Mouse (Mus musculus) G1E (cell line): Measurements from ENCODE around the gene Klk1b4. TPM values are rescaled to one million over a fixed set of nuclear protein-coding genes. Genes with fewer than 3 reads are reported as not detected.
"Not testable (repeated sequence)": the region's sequence is repeated elsewhere in the genome, so short reads cannot be mapped to it uniquely, and the experiment has no call there.

Experiments
- ATAC-seq: 2 replicates; pipeline ENCODE4 v1.8.0; 2016; ENCODE audit warnings: mild to moderate bottlenecking; ENCODE audit not compliant: insufficient number of reproducible peaks, poor library complexity, low FRiP score, severe bottlenecking; ENCODE audit errors: extremely low read depth
- DNase-seq: peaks from one replicate; pipeline ENCODE4 v3.0.0; 2012; ENCODE audit warnings: low spot score
- H3K27me3 ChIP-seq: 2 replicates; pipeline ENCODE4 v1.6.1; 2012; ENCODE audit warnings: mild to moderate bottlenecking, low read length, inconsistent platforms; ENCODE audit not compliant: insufficient read depth
- H3K36me3 ChIP-seq: replicated peaks from 2 replicates; pipeline ENCODE3; 2012; ENCODE audit warnings: mild to moderate bottlenecking, inconsistent platforms
- H3K4me1 ChIP-seq: 2 replicates; pipeline ENCODE4 v1.6.1; 2012; ENCODE audit warnings: low read depth, low read length, inconsistent platforms, mixed read lengths; ENCODE audit not compliant: insufficient read depth
- H3K4me3 ChIP-seq: 2 replicates; pipeline ENCODE4 v1.5.1; 2012; ENCODE audit warnings: low read depth, mild to moderate bottlenecking, inconsistent platforms, low read length, moderate library complexity, mixed read lengths
- H3K9me3 ChIP-seq: replicated peaks from 2 replicates; pipeline ENCODE4 v1.6.1; 2012; ENCODE audit warnings: inconsistent platforms
- CTCF ChIP-seq: IDR thresholded peaks from 2 replicates; pipeline ENCODE4 v1.5.1; 2012; ENCODE audit warnings: low read depth, low read length, inconsistent platforms, mixed read lengths
- GATA1 ChIP-seq: IDR thresholded peaks from 2 replicates; pipeline ENCODE4 v1.6.1; 2012; ENCODE audit warnings: borderline replicate concordance, low read length, inconsistent platforms, mixed read lengths
- GATA2 ChIP-seq: IDR thresholded peaks from 2 replicates; pipeline ENCODE4 v1.6.1; 2012; ENCODE audit warnings: low read depth, low read length, inconsistent platforms, borderline replicate concordance
- POLR2AphosphoS5 ChIP-seq: IDR thresholded peaks from 2 replicates; pipeline ENCODE4 v1.6.1; 2012; ENCODE audit warnings: low read depth, low read length, inconsistent platforms; ENCODE audit not compliant: insufficient replicate concordance
- TAL1 ChIP-seq: conservative IDR thresholded peaks from 2 replicates; pipeline ENCODE4 v1.6.1; 2012; ENCODE audit warnings: low read depth, low read length, inconsistent platforms, mixed read lengths
- polyA plus RNA-seq: library from polyadenylated mRNA; stranded (reverse); fragments of >175 nt; gene quantifications from 2 replicates; pipeline ENCODE4 v1.2.3, GENCODE M21; 2012
- total RNA-seq, 2 experiments: library from RNA; stranded (forward) in 1 of 2; stranded (reverse) in 1 of 2; fragments of 200-1000 nt in 1 of 2; fragments of >200 nt in 1 of 2; fragmentation: Nextera tagmentation in 1 of 2; gene quantifications; 2 replicates each; pipeline ENCODE4 v1.2.3; 2014 to 2017

Klk1b4 gene
- total and polyA plus RNA-seq, 3 experiments = not detected

DNA sequence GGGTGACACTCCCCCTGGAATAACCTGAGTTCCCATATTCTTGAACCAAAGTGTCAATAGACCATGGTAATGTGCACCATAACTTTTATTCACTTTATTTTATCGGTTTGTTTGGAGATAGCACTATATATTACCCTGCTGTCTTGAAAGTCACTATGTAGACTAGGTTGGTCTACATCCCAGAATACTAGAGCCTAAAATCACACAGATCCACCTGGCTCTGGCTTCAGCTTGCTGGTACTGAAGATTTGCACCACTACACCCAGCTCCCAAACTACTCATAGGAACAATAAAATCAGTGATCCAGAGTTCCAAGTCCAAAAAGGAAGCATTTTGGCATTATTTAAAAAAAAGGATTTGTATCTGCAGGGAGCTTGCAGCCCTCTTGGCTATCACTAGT, 8.4 kb downstream of the Klk1b4 start, which contains the start of gene Klk1b5:
TSS of gene Klk1b5 (plus strand) at position 301 of the 400 bp plus-strand sequence.
- H3K27me3 ChIP-seq = peaks cover 8% of the 10 kb centered on the region
- ATAC-seq = no peak
- H3K4me1 ChIP-seq = no peaks in the 10 kb centered on the region
- no peaks in the 10 kb centered on the region for H3K9me3 ChIP-seq
- H3K36me3 ChIP-seq = no peaks in the 10 kb centered on the region
- no peak within 1 kb of the TSS for H3K4me3 ChIP-seq
- no peak for TF ChIP-seq GATA1
- no peak for TF ChIP-seq CTCF
- TF ChIP-seq POLR2AphosphoS5 = no peak
- TF ChIP-seq TAL1 = no peak
- no peak for TF ChIP-seq GATA2
- DNase-seq = no peak

DNA sequence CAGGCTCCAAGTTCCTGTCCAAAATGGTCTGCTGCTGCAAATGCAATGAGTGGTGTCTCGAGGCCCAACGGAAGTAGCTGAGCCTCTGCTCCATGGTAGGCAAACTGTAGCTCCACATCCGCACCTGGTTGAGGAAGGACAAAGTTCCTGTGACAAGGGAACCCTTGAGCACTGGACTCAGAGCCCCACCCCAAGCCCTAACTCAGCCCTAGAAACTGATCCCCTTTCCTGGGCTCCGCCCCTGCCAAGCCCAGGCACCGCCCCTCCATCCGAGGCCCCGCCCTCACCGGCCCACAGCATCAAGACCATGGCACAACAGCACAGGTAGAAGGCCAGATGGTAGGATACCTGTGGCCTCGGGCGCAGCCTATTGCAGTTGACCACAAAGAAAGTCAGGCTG, 14.4 kb downstream of the Klk1b4 start:
- H3K9me3 ChIP-seq, DNase-seq, H3K4me1 ChIP-seq, H3K36me3 ChIP-seq, ATAC-seq, H3K4me3 ChIP-seq: not testable (repeated sequence)
- H3K27me3 ChIP-seq = peaks cover 13% of the 10 kb centered on the region; the same call in 1 of the 2 replicates

DNA sequence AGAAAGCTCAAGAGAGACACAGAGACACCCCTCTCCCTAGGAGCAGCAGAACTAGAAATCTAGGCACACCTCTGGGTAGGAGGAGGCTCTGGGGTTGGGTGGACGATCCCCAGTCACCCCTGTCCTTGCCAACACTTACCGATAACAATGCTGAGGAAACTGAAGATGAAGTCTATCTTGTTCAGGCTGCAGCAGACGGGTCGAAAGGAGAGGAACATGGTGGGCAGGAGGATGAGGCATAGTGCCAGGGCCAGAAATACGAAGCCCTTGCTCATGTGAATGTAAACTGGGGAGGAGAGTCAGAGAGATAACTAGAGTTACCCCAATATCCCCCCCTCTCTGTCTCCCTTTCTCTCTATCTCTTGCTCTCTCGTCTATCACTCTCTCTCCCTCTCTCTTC, 15.1 kb downstream of the Klk1b4 start:
- DNase-seq = not testable (repeated sequence)

DNA sequence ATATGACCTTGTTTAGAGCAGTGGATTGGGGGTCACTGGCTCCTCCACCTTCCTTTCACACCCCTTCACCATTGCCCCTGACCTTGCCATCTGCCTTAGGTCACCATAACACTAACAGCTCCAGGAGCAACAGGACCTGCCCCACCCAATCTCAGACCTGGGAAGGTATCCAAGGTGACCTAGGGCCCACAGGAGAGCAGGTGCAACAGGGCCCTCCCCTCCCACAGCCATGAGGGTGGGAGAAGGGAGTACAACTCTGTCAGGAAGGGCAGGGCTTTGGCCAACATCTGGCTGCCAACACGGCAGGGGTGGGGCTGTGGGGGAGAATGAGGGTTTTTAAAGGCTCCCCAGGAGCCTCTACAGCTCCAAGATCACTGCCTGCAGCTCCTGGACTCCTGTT, 17.8 kb downstream of the Klk1b4 start, which contains the start of gene Klk1:
TSS of gene Klk1 (plus strand) at position 285 of the 400 bp plus-strand sequence.
- ATAC-seq = no peak
- no peak within 1 kb of the TSS for H3K4me3 ChIP-seq
- no peak for TF ChIP-seq GATA1
- TF ChIP-seq GATA2 = no peak
- TF ChIP-seq TAL1 = no peak
- TF ChIP-seq CTCF = no peak
- TF ChIP-seq POLR2AphosphoS5 = no peak

More for the DNA sequence above, 15.1 kb downstream of the Klk1b4 start:
- ATAC-seq, H3K9me3 ChIP-seq, H3K4me1 ChIP-seq, H3K4me3 ChIP-seq, H3K36me3 ChIP-seq: not testable (repeated sequence)
- peaks cover 19% of the 10 kb centered on the region; the same call in 1 of the 2 replicates for H3K27me3 ChIP-seq

DNA sequence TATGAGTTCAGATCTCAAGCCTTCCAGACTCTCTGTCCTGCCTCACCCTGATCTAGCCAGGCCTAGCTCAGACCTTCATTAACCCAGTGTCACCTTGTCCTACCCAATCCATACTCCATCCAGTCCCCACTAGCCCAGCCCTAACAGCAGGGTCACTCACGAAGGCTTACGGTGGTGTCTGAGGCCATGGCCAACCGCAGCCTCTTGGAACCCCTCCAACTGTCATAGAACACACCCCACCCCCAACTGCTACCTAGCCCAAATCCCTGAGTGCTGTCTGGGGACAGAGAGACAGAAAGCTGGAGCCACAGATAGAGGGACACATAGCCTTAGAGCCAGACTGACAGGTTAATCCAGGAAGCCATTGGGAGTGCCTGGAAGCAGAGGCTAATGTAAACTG, 28.7 kb downstream of the Klk1b4 start, which contains the start of gene Gm36864:
TSS of gene Gm36864 (plus strand) at position 269 of the 400 bp plus-strand sequence.
- Histone ChIP-seq H3K4me1 (peaks cover 2% of the 10 kb centered on the region; the same call in 1 of the 2 replicates), H3K36me3 (no peaks in the 10 kb centered on the region), H3K9me3 (no peaks in the 10 kb centered on the region), H3K27me3 (peaks cover 42% of the 10 kb centered on the region), H3K4me3 (no peak within 1 kb of the TSS)
- TF ChIP-seq GATA2 = no peak
- DNase-seq (no peak), ATAC-seq (no peak)

More for the DNA sequence above, 17.8 kb downstream of the Klk1b4 start, which contains the start of gene Klk1:
- H3K4me1 ChIP-seq = no peaks in the 10 kb centered on the region
- peaks cover 24% of the 10 kb centered on the region for H3K27me3 ChIP-seq
- DNase-seq = no peak
- no peaks in the 10 kb centered on the region for H3K36me3 ChIP-seq
- no peaks in the 10 kb centered on the region for H3K9me3 ChIP-seq

DNA sequence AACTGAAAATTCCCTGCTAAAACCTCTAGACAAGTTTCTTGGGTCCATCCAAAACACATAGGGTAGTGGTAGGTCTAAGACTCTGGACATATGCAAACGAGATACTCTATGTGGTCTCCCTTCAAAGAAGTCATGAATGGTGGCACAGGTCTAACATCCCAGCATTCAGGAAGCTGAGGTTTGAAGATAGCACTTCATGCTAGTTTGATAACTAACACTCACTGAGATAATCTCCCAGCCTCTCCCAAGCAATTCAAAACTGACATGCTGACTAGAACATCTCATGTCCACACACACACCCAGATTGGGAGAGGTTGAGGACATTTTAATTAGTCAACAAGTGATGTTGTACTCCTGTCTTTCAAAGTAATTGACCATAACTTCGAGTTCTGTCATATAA, 32.7 kb downstream of the Klk1b4 start:
- no peak for DNase-seq
- no peak for ATAC-seq
- Histone ChIP-seq H3K9me3 (no peaks in the 10 kb centered on the region), H3K36me3 (peaks cover 3% of the 10 kb centered on the region), H3K4me3 (no peak overlapping the region), H3K27me3 (peaks cover 37% of the 10 kb centered on the region), H3K4me1 (peaks cover 3% of the 10 kb centered on the region)
- TF ChIP-seq POLR2AphosphoS5 (no peak), TAL1 (no peak), GATA2 (no peak), CTCF (no peak), GATA1 (no peak)

DNA sequence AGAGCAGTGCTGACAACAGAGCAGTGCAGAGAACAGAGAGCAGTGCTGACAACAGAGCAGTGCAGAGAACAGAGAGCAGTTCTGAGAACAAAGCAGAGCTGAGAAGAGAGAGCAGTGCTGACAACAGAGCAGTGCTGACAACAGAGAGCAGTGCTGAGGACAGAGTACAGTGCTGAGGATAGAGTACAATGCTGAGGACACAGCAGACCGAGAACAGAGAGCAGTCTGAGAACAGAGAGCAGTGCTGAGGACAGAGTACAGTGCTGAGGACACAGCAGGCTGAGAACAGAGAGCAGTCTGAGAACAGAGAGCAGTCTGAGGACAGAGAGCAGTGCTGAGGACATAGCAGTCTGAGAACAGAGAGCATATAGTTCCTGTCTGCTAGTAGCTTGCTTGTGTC, 33.5 kb downstream of the Klk1b4 start:
- Histone ChIP-seq H3K27me3 (peaks cover 34% of the 10 kb centered on the region), H3K4me3 (no peak overlapping the region), H3K9me3 (no peaks in the 10 kb centered on the region), H3K36me3 (peaks cover 5% of the 10 kb centered on the region), H3K4me1 (peaks cover 11% of the 10 kb centered on the region)
- TF ChIP-seq TAL1 = no peak
- no peak for TF ChIP-seq CTCF
- no peak for TF ChIP-seq GATA2
- no peak for TF ChIP-seq GATA1
- TF ChIP-seq POLR2AphosphoS5 = no peak
- DNase-seq = no peak
- ATAC-seq = no peak
